Comparison of ENCODE assay signal across 12 mouse cellular contexts in the genomic region with DNA sequence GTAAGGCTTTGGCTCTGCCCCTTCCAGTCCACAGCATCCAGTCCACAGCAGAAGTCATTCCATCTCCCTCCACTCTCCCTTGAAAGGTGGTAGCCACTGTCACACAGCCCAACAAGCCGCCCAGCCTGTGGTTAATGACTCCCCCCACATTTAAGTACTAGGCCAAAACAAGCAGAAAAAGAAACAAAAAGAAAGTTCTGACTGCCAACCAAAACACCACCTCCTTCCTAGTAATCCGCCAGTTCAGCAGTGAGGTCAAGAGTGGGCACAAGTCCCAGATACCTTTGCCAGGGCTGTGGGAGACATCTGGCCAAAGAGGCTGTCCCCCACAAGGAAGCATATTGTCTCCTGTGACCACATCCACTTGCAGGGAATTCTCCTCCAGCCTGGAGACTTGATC. TPM values are rescaled to one million over a fixed set of nuclear protein-coding genes. Genes with fewer than 3 reads are reported as not detected.
DNase-seq lines count a peak whose midpoint lies in the region; ATAC-seq and TF ChIP-seq lines count a peak whose summit lies in the region.
"Had no signal": no experiment of that assay in that cellular context is flagged by ENCODE, and none has a peak within 500 bp of the region (broad histone marks: within the 10 kb centered on the region; RNA-seq: fewer than 3 reads in every experiment).

No protein-coding gene starts in this region.

- POLR2A ChIA-PET in Patski (lab: Charles Lee) = interaction anchor here (0.8 kb wide), 1 partner anchor 10 kb away, joined by 3 read pairs; no protein-coding TSS in a partner anchor

- TF ChIP-seq CTCF in Patski (IDR thresholded peaks at IDR 0.05) = no peak

- H3K4me1 ChIP-seq in kidney, embryonic 16.5 days (ENCODE audit: insufficient read depth, low read length) = peaks cover 13% of the 10 kb centered on the region

- no peak for ATAC-seq in kidney, embryonic 16.5 days (ENCODE audit: low FRiP score, low TSS enrichment)
- peak; percentile 14 for ATAC-seq in Patski
- ATAC-seq in hematopoietic stem cell, adult 5-6 weeks (replicated peaks in 1 of 2; ENCODE audit: insufficient read depth in 1 of 2, low FRiP score in 2 of 2, low TSS enrichment in 1 of 2, low read depth in 1 of 2, poor library complexity in 2 of 2, severe bottlenecking in 2 of 2) = peak; percentile 25 to 53; a peak in 2 of 4 replicates
- ATAC-seq: activated CD4-positive, CD25-positive, alpha-beta regulatory T cell, adult 4 months had no signal

- H3K4me3 ChIP-seq in kidney, embryonic 16.5 days (ENCODE audit: low read length) = no peak overlapping the region
- H3K4me3 ChIP-seq: hindbrain, embryonic 13.5 days had no signal

- DNase-seq in kidney, postnatal 25 days = peak; percentile 45 to 54
- peak; percentile 77 for DNase-seq in Patski (ENCODE audit: low read depth, low spot score)
- peak; percentile 44 to 56 for DNase-seq in heart, adult 9 months (ENCODE audit: low spot score in 2 of 2)
- no peak for DNase-seq in right cerebral cortex, postnatal 25 days
- no peak for DNase-seq in cerebellum, postnatal 4 days (ENCODE audit: low spot score in 2 of 2)
- DNase-seq: cerebellum, postnatal 36 days; retina, postnatal 1 day had no signal

- in situ Hi-C loops in Patski (cut with MboI; ENCODE audit: low pct_unique_long_range_greater_than_20kb) = no loop called here

- no peaks in the 10 kb centered on the region for H3K27me3 ChIP-seq in kidney, embryonic 16.5 days (ENCODE audit: insufficient read depth, low read length)
- no peaks in the 10 kb centered on the region for H3K27me3 ChIP-seq in Patski
- H3K27me3 ChIP-seq: hindbrain, embryonic 13.5 days had no signal

- no peaks in the 10 kb centered on the region for H3K36me3 ChIP-seq in kidney, embryonic 16.5 days (ENCODE audit: insufficient read depth, low read length)
- H3K36me3 ChIP-seq: hindbrain, embryonic 13.5 days had no signal

- H3K4me2 ChIP-seq in kidney, embryonic 16.5 days (replicated peaks; ENCODE audit: low read depth, low read length) = no peak overlapping the region
- H3K4me2 ChIP-seq: hindbrain, embryonic 13.5 days had no signal

- CTCF ChIA-PET in Patski (lab: Charles Lee) = no interaction called here

- WGBS in kidney, embryonic 16.5 days = 61% methylated on average over 2 of the region's 2 CpGs

- H3K27ac ChIP-seq in kidney, embryonic 16.5 days (ENCODE audit: low read length) = no peak overlapping the region
- H3K27ac ChIP-seq: hindbrain, embryonic 13.5 days had no signal

- no peak overlapping the region for H3K9ac ChIP-seq in kidney, embryonic 16.5 days (replicated peaks; ENCODE audit: low read length)
- H3K9ac ChIP-seq: hindbrain, embryonic 13.5 days had no signal

- no peaks in the 10 kb centered on the region for H3K9me3 ChIP-seq in kidney, embryonic 16.5 days (ENCODE audit: low read length)
- H3K9me3 ChIP-seq: hindbrain, embryonic 13.5 days had no signal

RNA-seq across cellular contexts. Expression of gene Dkk3, which starts 10.9 kb away (rescaled TPM):
- 26.4 and 27.5 TPM in 2 replicates for polyA plus RNA-seq in kidney, embryonic 16.5 days (2015; fragmentation: Nextera tagmentation; extraction: Ambion mirVana)
- polyA plus RNA-seq in Patski (2021) = 99.9 TPM
- total RNA-seq in hematopoietic stem cell, adult 5-6 weeks (2017) = 0.56 TPM in 1 of 2 replicates, not detected in the other
- total RNA-seq: megakaryocyte-erythroid progenitor cell, adult 5-6 weeks had no signal

Comparison
In these comparisons a context has a peak if more than half of its experiments do, and no peak if none do; other contexts are left out.
1. DNase-seq: peak in kidney, postnatal 25 days (2 of 2), Patski (single experiment) and heart, adult 9 months (2 of 2); none in right cerebral cortex, postnatal 25 days (single experiment) and cerebellum, postnatal 4 days (0 of 2).